Mouse (Mus musculus) gonadal fat pad, adult 2 months (tissue): ENCODE data around the gene Cpeb3. TPM values are rescaled to one million over a fixed set of nuclear protein-coding genes. Genes with fewer than 3 reads are reported as not detected.
A peak's percentile ranks its signal among the peaks of the same experiment; 100 is the strongest.
"Not testable (repeated sequence)": the region's sequence is repeated elsewhere in the genome, so short reads cannot be mapped to it uniquely, and the experiment has no call there.

Experiments used
- DNase-seq: peaks from one replicate; pipeline ENCODE4 v3.0.0-alpha.2; 2012; ENCODE audit warnings: low read depth
- polyA plus RNA-seq: library from polyadenylated mRNA; depleted of rRNA; stranded (reverse); fragments of >200 nt; gene quantifications from 2 replicates; pipeline ENCODE4 v1.2.3, GENCODE M21; 2012

Cpeb3 gene
- polyA plus RNA-seq, 1 experiment = 8.0 TPM

DNA sequence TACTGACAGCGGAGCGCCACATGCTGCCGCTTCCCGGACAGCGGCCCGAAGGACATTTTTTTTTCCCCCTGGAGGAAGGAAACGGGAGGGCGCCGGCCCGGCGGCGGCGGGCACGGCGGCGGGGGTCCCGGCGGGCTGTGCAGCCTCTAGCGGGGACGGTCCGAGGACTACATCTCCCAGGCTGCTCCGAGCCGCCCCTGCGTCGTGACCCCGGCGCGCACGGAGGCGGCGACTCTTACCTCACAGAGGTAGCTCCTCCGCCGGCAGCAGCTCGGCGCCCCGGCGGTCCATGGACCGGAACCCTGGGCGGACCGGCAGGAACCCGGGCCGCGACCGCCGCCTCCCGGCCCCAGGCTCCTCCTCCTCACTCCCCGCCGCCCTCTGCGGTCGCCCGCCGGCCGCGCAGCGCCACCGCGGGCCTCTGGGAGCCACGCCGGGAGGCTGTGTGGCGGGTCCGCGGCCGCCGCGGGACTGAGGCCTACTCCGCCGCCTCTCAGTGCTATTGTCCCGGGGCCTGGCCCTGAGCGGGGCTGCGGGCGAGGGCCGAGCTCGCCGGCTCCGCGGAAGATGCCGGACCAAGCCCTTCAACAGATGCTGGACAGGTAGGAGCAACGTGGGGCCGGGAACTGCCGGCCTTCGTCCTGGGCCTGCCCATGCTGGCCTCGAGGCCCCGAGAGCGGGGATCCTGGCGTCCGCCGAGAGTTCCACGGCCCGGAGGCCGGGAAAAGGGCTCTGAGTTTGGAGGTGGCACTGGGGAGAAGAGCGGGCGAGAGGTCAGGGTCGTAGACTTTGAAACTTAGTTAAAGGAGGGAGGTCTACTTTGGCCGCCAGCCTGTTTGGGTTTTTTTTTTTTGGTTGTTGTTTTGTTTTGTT lies 862 bp downstream of the Cpeb3 start, which contains the start of gene March5:
TSS of gene March5 (plus strand) at position 241 of the 873 bp plus-strand sequence.
- DNase-seq = no peak

GRCm38 (mm10) chr19:37206641-37207302 lies 1.6 kb downstream of the Cpeb3 start:
- no peak for DNase-seq

DNA sequence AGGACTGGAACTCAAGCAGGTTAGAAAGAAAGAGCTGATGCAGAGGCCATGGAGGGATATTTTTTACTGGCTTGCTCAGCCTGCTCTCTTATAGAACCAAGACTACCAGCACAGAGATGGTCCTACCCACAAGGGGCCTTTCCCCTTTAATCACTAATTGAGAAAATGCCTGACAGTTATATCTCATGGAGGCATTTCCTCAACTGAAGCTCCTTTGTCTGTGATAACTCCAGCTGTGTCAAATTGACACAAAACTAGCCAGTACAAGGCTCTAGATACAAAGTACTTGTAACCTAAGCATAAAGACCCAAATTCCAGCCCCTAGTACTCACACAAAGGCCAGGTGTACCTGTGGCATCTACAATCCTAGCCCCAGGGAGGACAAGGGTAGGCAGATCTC lies 3.2 kb downstream of the Cpeb3 start:
- DNase-seq = not testable (repeated sequence)

DNA sequence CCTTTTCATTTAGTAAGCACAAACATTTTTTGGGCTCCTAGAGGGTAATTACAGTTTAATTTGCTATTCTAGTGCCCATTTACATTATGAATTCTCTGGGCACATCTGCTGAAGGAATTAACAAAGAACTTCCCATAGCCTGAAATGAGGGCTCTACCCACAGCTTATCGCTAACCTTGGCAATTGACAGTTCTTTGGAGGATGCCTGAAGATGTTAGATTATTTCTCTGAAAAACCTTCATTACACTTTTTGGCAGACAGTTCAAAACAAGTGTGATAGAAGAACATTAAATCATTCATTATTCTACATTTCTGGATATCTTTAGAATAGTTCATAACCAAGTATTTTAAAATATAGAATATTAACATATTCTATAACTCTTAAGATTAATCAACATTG lies 5.0 kb downstream of the Cpeb3 start:
- no peak for DNase-seq

DNA sequence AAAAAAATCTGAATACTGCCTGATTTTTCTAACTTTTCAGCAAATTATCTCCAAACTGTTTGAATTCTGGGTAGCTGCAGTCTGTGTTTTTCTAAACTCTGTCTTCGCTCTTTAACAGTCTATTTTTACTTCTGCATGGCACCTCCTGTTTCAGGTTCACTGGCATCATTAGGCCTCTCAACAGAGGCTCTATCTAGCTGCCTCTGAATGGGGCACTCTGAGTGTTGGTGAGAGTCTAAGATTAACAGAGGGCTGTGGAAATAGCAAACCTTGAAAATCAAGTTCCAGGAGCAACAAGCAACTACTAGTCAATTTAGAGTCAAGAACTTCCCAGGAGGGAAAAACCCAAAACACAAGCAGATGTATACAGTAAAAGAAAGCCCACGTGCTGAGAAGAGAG lies 8.5 kb downstream of the Cpeb3 start:
- no peak for DNase-seq

- no peak for DNase-seq
These were observed 10.1 kb downstream of the Cpeb3 start for GRCm38 (mm10) chr19:37198165-37198880.

DNA sequence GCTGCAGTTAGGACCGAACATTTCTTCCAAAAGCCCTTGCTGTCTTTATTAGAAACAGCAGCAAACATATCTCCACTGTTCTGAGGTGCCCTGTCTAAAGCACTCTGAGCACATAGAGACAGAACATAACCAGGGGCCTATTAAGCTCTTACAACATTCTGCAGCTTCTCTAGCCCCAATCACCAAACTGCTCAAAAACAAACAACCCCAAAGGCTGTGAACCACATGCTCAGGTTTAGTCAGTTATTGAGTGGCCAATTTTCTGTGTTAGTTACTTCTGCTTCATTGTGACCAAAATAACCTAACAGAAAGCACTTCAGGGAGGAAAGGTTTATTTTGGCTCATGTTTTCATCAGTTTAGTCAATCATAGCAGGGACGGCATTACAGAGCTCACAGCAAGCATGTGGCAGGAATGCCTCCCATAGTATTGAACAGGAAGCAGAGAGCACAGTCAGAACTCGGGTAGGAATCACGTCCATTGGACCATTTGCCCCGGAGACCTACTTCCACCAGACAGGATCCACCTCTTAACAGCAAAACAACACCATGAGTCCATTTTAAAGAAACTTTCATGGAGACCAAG lies 15.8 kb downstream of the Cpeb3 start:
- no peak for DNase-seq

DNA sequence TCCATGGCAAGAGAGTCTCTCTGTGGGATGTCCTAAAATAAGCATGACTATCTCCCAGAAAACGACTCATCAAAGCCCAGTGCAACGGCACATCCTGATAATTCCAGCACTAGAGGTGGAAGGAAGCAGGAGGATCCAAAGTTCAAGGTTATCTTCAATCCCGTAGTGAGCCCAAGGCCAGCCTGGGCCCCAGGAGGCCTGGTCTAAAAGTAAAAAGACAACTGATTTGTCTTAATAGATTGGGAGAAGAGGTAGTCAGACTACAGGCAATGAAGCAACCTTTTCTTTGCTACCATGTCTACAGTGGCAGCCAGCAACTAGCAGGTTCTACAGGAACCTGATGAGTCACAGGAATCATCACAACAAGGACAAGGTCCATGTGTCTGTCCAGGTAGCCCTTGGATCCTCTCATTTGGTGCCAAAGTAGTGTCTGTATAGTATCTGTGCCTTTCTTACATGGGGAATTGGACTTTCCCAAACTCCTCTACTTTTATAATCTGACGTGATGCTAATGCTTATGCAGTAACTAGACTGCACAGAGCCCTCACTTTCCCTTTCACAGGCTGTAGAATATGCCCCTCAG lies 19.9 kb downstream of the Cpeb3 start:
- DNase-seq = no peak

GRCm38 (mm10) chr19:37177819-37178708 lies 30.3 kb downstream of the Cpeb3 start:
- no peak for DNase-seq

DNA sequence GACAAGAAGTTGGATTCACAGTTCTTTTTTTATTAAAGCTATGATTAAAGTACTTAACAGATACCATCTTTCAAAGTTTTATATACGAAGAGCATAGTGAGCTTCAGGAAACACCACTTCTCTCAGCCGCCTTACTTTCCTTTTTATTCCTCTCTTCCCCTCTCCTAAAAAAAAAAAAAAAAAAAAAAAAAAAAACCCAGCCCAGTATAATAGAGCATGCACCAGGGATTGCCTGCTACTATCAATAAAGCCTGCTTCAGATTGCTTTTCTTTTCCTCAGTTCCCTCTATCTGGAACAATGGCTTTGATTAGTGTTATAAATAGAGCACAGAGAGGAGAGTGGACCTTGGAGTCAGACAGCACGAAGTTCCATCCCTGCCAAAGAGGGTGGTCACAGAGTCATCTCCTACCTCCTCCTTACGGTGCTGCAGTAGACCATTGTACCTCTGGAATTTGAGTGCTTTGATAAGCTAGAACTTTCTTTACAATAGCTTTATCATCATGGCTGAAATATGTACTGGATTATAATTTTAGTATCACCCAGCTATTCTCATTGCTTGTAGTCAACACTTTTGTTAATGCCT lies 31.4 kb downstream of the Cpeb3 start:
- DNase-seq = no peak

- no peak for DNase-seq
These were observed 32.5 kb downstream of the Cpeb3 start for GRCm38 (mm10) chr19:37175919-37176318.

- no peak for DNase-seq
These were observed 33.0 kb downstream of the Cpeb3 start for GRCm38 (mm10) chr19:37175436-37175805.

- peak; percentile 58 for DNase-seq
These were observed 33.5 kb downstream of the Cpeb3 start for GRCm38 (mm10) chr19:37174716-37175435.

DNA sequence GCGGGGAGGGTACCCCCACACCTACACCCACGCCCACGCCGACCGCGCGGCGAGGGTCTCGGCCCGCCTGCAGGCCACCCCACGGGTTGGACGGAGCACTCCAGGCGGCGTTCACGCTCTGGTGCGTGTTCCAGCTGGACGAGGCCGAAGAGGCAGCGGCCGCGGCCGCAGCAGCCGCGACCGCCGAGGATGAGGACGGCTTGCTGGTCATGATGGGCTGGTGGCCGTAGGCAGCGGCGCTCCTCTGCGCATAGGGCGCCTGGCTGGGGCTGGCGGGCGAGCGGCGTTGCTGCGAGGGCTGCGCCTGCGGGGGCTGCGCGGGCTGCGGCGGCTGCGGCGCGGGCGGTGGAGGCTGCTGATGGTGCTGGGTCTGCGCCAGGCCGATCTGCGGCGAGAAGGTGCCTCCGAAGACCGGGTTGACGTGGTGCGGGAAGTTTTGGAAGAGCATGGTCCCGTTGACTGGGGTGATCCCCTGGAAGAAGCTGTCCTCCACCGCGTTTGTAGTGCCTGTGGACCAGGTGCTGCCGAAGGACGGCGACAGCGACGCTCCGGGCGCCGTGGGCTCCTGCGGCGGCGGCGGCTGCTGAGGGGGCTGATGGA lies 34.2 kb downstream of the Cpeb3 start:
- DNase-seq = no peak

GRCm38 (mm10) chr19:37173331-37174115 lies 34.9 kb downstream of the Cpeb3 start:
- peak; percentile 46 for DNase-seq

DNA sequence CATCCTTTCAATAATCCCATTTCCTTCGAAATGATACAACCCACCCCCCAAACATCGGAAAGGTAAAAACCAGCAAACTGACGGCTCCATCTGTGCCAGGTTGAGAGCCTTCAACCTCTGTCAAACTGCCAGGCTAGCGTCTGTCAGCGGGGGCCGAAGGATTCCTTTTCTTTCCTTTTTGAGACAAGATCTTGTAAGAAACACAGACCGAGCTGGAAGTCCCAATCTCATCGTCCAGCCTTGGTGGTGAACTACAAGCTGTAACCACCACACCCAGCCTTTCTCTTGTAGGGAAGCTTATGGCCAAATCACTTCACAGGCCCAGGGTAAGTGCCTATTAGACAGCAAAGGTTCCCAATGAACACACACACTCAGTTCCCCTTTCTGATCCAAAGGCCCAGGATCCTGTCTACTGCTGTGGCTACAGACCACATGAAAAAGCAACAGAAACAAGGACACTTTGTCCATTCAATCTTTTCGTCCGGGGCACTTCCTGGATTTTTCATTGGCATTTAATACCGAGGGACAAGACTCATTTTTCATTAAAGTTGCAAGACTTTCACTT lies 35.8 kb downstream of the Cpeb3 start:
- DNase-seq = no peak

- no peak for DNase-seq
These were observed 36.3 kb downstream of the Cpeb3 start for GRCm38 (mm10) chr19:37172096-37172495.

DNA sequence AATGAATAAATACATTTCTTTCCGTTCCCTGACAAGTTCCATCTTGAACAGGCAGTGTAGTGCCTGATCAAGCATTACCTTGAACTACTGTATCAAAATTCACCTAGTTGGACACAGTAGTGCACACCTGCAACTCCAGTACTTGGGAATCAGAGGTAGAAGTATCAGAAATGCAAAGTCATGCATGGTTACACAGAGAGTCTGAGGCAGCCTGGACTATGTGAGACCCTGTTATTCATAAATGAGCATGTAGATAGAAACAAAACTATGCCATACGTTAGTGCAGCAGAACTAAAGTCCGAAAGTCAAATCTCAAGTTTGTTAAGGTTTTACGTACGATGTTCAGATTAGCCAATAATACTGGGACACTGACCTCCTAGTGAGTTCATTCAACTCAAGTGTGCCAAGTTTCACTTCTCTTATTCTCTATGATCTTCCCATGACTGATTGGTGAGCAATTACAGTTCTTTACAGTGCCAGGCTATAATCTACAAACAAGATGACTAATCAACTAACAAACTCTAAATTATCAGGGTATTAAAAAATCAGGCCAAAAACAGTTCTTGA lies 51.5 kb downstream of the Cpeb3 start:
- no peak for DNase-seq
